Mouse (Mus musculus) CH12.LX (cell line): ENCODE results near the gene Olfr697.

Experiments used
- CTCF ChIP-seq, 2 experiments: IDR thresholded peaks in 1 of 2; conservative IDR thresholded peaks in 1 of 2; 2 replicates each; pipeline ENCODE4 v1.5.1; 2011 to 2012; ENCODE audit warnings: low read depth in 2 of 2, low read length in 2 of 2, improper control_type of control experiment in 1 of 2, inconsistent platforms in 1 of 2, mild to moderate bottlenecking in 1 of 2, moderate library complexity in 1 of 2
- EP300 ChIP-seq: IDR thresholded peaks from 2 replicates; pipeline ENCODE4 v1.6.1; 2011; ENCODE audit warnings: low read length, improper control_type of control experiment
- ETS1 ChIP-seq: conservative IDR thresholded peaks from 2 replicates; pipeline ENCODE4 v1.6.1; 2012; ENCODE audit warnings: low read depth, mild to moderate bottlenecking, inconsistent platforms, low read length, improper control_type of control experiment, moderate library complexity
- HCFC1 ChIP-seq: IDR thresholded peaks from 2 replicates; pipeline ENCODE4 v1.6.1; 2012; ENCODE audit warnings: low read depth, mild to moderate bottlenecking, inconsistent platforms, low read length, improper control_type of control experiment
- IRF4 ChIP-seq: IDR thresholded peaks from 2 replicates; pipeline ENCODE4 v1.6.1; 2014; ENCODE audit warnings: low read depth, mild to moderate bottlenecking, inconsistent platforms, low read length, improper control_type of control experiment
- PAX5 ChIP-seq: IDR thresholded peaks from 2 replicates; pipeline ENCODE4 v1.6.1; 2012; ENCODE audit warnings: low read length, inconsistent platforms, mixed read lengths
- POLR2A ChIP-seq: IDR thresholded peaks from 2 replicates; pipeline ENCODE4 v1.6.1; 2011; ENCODE audit warnings: low read depth, mild to moderate bottlenecking, improper control_type of control experiment, low read length
- POLR2AphosphoS2 ChIP-seq: IDR thresholded peaks from 2 replicates; pipeline ENCODE4 v1.6.1; 2011; ENCODE audit warnings: low read depth, low read length, improper control_type of control experiment
- TCF12 ChIP-seq: IDR thresholded peaks from 2 replicates; pipeline ENCODE4 v1.6.1; 2014; ENCODE audit warnings: low read depth, mild to moderate bottlenecking, inconsistent platforms, low read length, improper control_type of control experiment

- TF ChIP-seq POLR2A (no peak), TCF12 (no peak), CTCF (conservative IDR thresholded peaks at IDR 0.05 in 1 of 2, IDR thresholded peaks at IDR 0.05 in 1 of 2; ENCODE audit: low read depth in 2 of 2, low read length in 2 of 2) (no peak), PAX5 (no peak), ETS1 (no peak), IRF4 (no peak), EP300 (no peak), HCFC1 (no peak), POLR2AphosphoS2 (no peak)
These were observed 50.5 kb downstream of the Olfr697 start, which contains the start of gene Olfr694 for GRCm38 (mm10) chr7:106691714-106692113.
